Mouse (Mus musculus) limb, embryonic 11.5 days (tissue): ENCODE results near the gene Mrps10. TPM values are rescaled to one million over a fixed set of nuclear protein-coding genes. Genes with fewer than 3 reads are reported as not detected.
"Not testable (repeated sequence)": the region's sequence is repeated elsewhere in the genome, so short reads cannot be mapped to it uniquely, and the experiment has no call there.

Experiments used
- ATAC-seq: fragments of 200-750 bp; cut with Nextera tagmentation; 2 replicates; pipeline ENCODE4 v1.8.0; 2017; ENCODE audit warnings: low read depth; ENCODE audit not compliant: insufficient number of reproducible peaks, low FRiP score, low TSS enrichment
- DNase-seq: peaks from one replicate; pipeline ENCODE4 v3.0.0-alpha.2; 2015; ENCODE audit warnings: low spot score
- H3K27ac ChIP-seq: fragments of 300-500 bp; sonication (generic); replicated peaks from 2 replicates; pipeline ENCODE4 v1.5.1; 2014; ENCODE audit warnings: low read depth, mild to moderate bottlenecking, low read length
- H3K27me3 ChIP-seq: fragments of 300-500 bp; sonication (generic); 2 replicates; pipeline ENCODE4 v1.6.1; 2014; ENCODE audit warnings: mild to moderate bottlenecking, low read length, mixed read lengths; ENCODE audit not compliant: control insufficient read depth, insufficient read depth
- H3K36me3 ChIP-seq: fragments of 300-500 bp; sonication (generic); 2 replicates; pipeline ENCODE4 v1.6.1; 2014; ENCODE audit warnings: mild to moderate bottlenecking, low read length, moderate library complexity, mixed read lengths; ENCODE audit not compliant: control insufficient read depth, insufficient read depth
- H3K4me1 ChIP-seq: fragments of 300-500 bp; sonication (generic); 2 replicates; pipeline ENCODE4 v1.6.1; 2014; ENCODE audit warnings: low read length, mixed read lengths; ENCODE audit not compliant: control insufficient read depth, insufficient read depth
- H3K4me2 ChIP-seq: fragments of 300-500 bp; sonication (generic); 2 replicates; pipeline ENCODE4 v1.6.1; 2014; ENCODE audit warnings: low read depth, mild to moderate bottlenecking, moderate library complexity; ENCODE audit not compliant: severe bottlenecking
- H3K4me3 ChIP-seq: fragments of 300-500 bp; sonication (generic); 2 replicates; pipeline ENCODE4 v1.5.1; 2014; ENCODE audit warnings: low read depth, low read length
- H3K9ac ChIP-seq: fragments of 300-500 bp; sonication (generic); 2 replicates; pipeline ENCODE4 v1.6.1; 2014; ENCODE audit warnings: mild to moderate bottlenecking, low read length
- H3K9me3 ChIP-seq: fragments of 300-500 bp; sonication (generic); 2 replicates; pipeline ENCODE4 v1.6.1; 2016; ENCODE audit warnings: low read length; ENCODE audit not compliant: control insufficient read depth
- WGBS: fragments of 180-500 bp; shearing (Covaris S2); extraction: QIAGEN DNeasy Blood & Tissue Kit; methylation state at CpG from one replicate; pipeline ENCODE4 v1.1.7; 2014; 5-methylcytosine and 5-hydroxymethylcytosine counted together
- polyA plus RNA-seq: library from polyadenylated mRNA; unstranded; fragments of >200 nt; fragmentation: Nextera tagmentation; extraction: Ambion mirVana; gene quantifications from 2 replicates; pipeline ENCODE4 v1.2.1, GENCODE M21; 2014

Mrps10 gene
- polyA plus RNA-seq, 1 experiment from 2014 or later = 79.9 TPM

- H3K4me3 ChIP-seq = no peak overlapping the region
- no peaks in the 10 kb centered on the region for H3K9me3 ChIP-seq
- H3K4me2 ChIP-seq = no peak overlapping the region
- no peak for DNase-seq
- no peaks in the 10 kb centered on the region for H3K27me3 ChIP-seq
- 91% methylated on average over 9 of the region's 9 CpGs for WGBS
- H3K36me3 ChIP-seq = peaks cover 14% of the 10 kb centered on the region
- H3K9ac ChIP-seq = no peak overlapping the region
- H3K4me1 ChIP-seq = no peaks in the 10 kb centered on the region
- no peak for ATAC-seq
- H3K27ac ChIP-seq = no peak overlapping the region
Measured at GRCm38 (mm10) chr17:47330616-47331015, 38.1 kb upstream of the Mrps10 start.

- Histone ChIP-seq H3K9ac (no peak overlapping the region), H3K27me3 (no peaks in the 10 kb centered on the region), H3K9me3 (no peaks in the 10 kb centered on the region), H3K36me3 (peaks cover 10% of the 10 kb centered on the region; the same call in 1 of the 2 replicates), H3K27ac (no peak overlapping the region), H3K4me1 (no peaks in the 10 kb centered on the region), H3K4me3 (no peak overlapping the region), H3K4me2 (no peak overlapping the region)
- 89% methylated on average over 12 of the region's 12 CpGs for WGBS
- ATAC-seq (no peak), DNase-seq (no peak)
Measured at GRCm38 (mm10) chr17:47332001-47332611, 36.6 kb upstream of the Mrps10 start.

GRCm38 (mm10) chr17:47332664-47333063 is 36.0 kb upstream of the Mrps10 start:
- not testable (repeated sequence) for H3K27ac ChIP-seq, H3K27me3 ChIP-seq, H3K4me2 ChIP-seq, H3K4me1 ChIP-seq, H3K9ac ChIP-seq, H3K4me3 ChIP-seq, ATAC-seq, DNase-seq, H3K9me3 ChIP-seq
- peaks cover 10% of the 10 kb centered on the region; the same call in 1 of the 2 replicates for H3K36me3 ChIP-seq
- 60% methylated on average over 5 of the region's 5 CpGs for WGBS

- H3K36me3 ChIP-seq = peaks cover 8% of the 10 kb centered on the region; the same call in 1 of the 2 replicates
- H3K4me2 ChIP-seq = no peak overlapping the region
- H3K4me3 ChIP-seq = no peak overlapping the region
- H3K27ac ChIP-seq = no peak overlapping the region
- peak; percentile 34 for DNase-seq
- 14% methylated on average over 2 of the region's 2 CpGs for WGBS
- no peaks in the 10 kb centered on the region for H3K9me3 ChIP-seq
- no peaks in the 10 kb centered on the region for H3K4me1 ChIP-seq
- no peaks in the 10 kb centered on the region for H3K27me3 ChIP-seq
- H3K9ac ChIP-seq = no peak overlapping the region
- no peak for ATAC-seq
Measured at GRCm38 (mm10) chr17:47333409-47333808, 35.3 kb upstream of the Mrps10 start.

- Histone ChIP-seq H3K27ac (no peak overlapping the region), H3K27me3 (no peaks in the 10 kb centered on the region), H3K9me3 (no peaks in the 10 kb centered on the region), H3K9ac (no peak overlapping the region), H3K4me3 (no peak overlapping the region), H3K4me1 (no peaks in the 10 kb centered on the region), H3K4me2 (no peak overlapping the region), H3K36me3 (peaks cover 15% of the 10 kb centered on the region; the same call in 1 of the 2 replicates)
- 89% methylated on average over 2 of the region's 2 CpGs for WGBS
- DNase-seq = no peak
- ATAC-seq = no peak
Measured at GRCm38 (mm10) chr17:47343121-47343520, 25.6 kb upstream of the Mrps10 start.

GRCm38 (mm10) chr17:47349721-47350319 is 18.9 kb upstream of the Mrps10 start:
- Histone ChIP-seq H3K4me3 (no peak overlapping the region), H3K36me3 (peaks cover 32% of the 10 kb centered on the region), H3K27me3 (no peaks in the 10 kb centered on the region), H3K27ac (no peak overlapping the region), H3K9ac (no peak overlapping the region), H3K4me2 (no peak overlapping the region), H3K4me1 (no peaks in the 10 kb centered on the region), H3K9me3 (peaks cover 8% of the 10 kb centered on the region)
- DNase-seq (no peak), ATAC-seq (no peak)
- WGBS = 87% methylated on average over 3 of the region's 3 CpGs

- ATAC-seq = no peak
- Histone ChIP-seq H3K4me2 (no peak overlapping the region), H3K9me3 (no peaks in the 10 kb centered on the region), H3K4me3 (no peak overlapping the region), H3K27ac (no peak overlapping the region), H3K36me3 (peaks cover 4% of the 10 kb centered on the region; the same call in 1 of the 2 replicates), H3K27me3 (no peaks in the 10 kb centered on the region), H3K4me1 (no peaks in the 10 kb centered on the region), H3K9ac (no peak overlapping the region)
- DNase-seq = peak; percentile 68
- WGBS = 55% methylated on average over 6 of the region's 6 CpGs
Measured at GRCm38 (mm10) chr17:47359964-47360363, 8.7 kb upstream of the Mrps10 start.

GRCm38 (mm10) chr17:47361343-47361742 is 7.3 kb upstream of the Mrps10 start:
- 85% methylated on average over 11 of the region's 11 CpGs for WGBS
- no peaks in the 10 kb centered on the region for H3K9me3 ChIP-seq
- H3K9ac ChIP-seq = no peak overlapping the region

More at GRCm38 (mm10) chr17:47361343-47361742, 7.3 kb upstream of the Mrps10 start:
- H3K4me2 ChIP-seq = no peak overlapping the region
- no peaks in the 10 kb centered on the region for H3K4me1 ChIP-seq
- H3K36me3 ChIP-seq = peaks cover 3% of the 10 kb centered on the region; the same call in 1 of the 2 replicates
- H3K27me3 ChIP-seq = no peaks in the 10 kb centered on the region
- no peak overlapping the region for H3K27ac ChIP-seq
- no peak overlapping the region for H3K4me3 ChIP-seq
- DNase-seq = no peak
- no peak for ATAC-seq
